Mouse (Mus musculus) liver, postnatal 0 days (tissue): ENCODE data around the gene Mcm10.

Experiments used
- CTCF ChIP-seq: sonication (generic); IDR thresholded peaks from 2 replicates; pipeline ENCODE4 v1.5.1; 2016; ENCODE audit warnings: antibody characterized with exemption, low read depth
- EP300 ChIP-seq: IDR thresholded peaks from 2 replicates; pipeline ENCODE4 v1.6.1; 2016; ENCODE audit warnings: antibody characterized with exemption, low read depth, mild to moderate bottlenecking

DNA sequence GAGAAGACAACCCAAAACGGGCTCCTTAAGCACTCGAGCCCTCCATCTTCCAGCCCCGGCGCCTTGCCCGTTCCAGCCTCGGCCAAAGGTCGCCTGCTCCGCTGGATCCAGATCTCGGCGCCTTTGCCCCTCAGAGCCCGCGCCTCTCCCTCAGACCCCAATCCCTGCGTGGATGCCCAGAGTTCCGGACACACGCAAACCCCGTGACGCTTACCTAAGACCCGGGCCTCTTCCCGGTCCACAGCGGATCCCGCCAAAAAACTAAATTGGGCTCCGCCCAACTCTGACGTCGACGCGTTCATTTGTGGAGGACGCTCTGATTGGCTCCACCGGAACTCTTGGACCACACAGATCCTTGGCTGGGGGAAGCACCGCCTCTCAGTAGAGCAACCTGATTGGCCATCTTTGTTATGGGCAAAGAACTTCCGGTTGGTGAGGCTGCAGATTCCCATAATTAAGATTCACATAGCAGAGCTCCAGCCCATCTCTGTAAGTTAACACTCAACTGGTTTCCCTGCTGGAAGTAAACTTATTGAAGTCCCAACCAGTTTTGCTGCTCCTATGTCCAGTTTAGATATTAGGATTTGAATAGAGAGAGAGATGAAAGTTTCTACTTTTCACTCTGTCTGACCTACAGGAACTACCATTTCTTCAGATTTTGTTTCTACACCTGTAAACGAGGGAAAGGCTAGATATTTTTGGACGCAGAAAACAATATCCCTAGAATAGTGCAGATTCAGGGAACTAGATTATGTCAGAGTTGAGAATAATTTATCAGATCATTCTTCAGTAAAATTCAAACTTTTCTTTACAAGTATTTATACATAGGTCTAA, at the start of gene Mcm10:
- TF ChIP-seq CTCF = no peak
- peak; percentile 53; the same call in 1 of the 2 replicates for TF ChIP-seq EP300
